Mouse (Mus musculus): ENCODE results near the gene Pnpla2. TPM values are rescaled to one million over a fixed set of nuclear protein-coding genes. Genes with fewer than 3 reads are reported as not detected.

The Pnpla2 gene
- total RNA-seq, 1 experiment from 2014 or later, result 19.7 TPM

GRCm38 (mm10) chr7:141495940-141496339 is 40.9 kb downstream of the Pnpla2 start:
- ATAC-seq (replicated peaks; ENCODE audit: insufficient number of reproducible peaks, low FRiP score, low TSS enrichment, poor library complexity, severe bottlenecking), result no peak

- no peak for ATAC-seq (replicated peaks; ENCODE audit: insufficient number of reproducible peaks, low FRiP score, low TSS enrichment, poor library complexity, severe bottlenecking)
Measured at GRCm38 (mm10) chr7:141497600-141497999, 42.6 kb downstream of the Pnpla2 start.

GRCm38 (mm10) chr7:141501820-141502555 is 47.0 kb downstream of the Pnpla2 start:
- no peak for ATAC-seq (replicated peaks; ENCODE audit: insufficient number of reproducible peaks, low FRiP score, low TSS enrichment, poor library complexity, severe bottlenecking)

- ATAC-seq (replicated peaks; ENCODE audit: insufficient number of reproducible peaks, low FRiP score, low TSS enrichment, poor library complexity, severe bottlenecking), result no peak
Measured at GRCm38 (mm10) chr7:141502556-141502905, 47.5 kb downstream of the Pnpla2 start.

- no peak for ATAC-seq (replicated peaks; ENCODE audit: insufficient number of reproducible peaks, low FRiP score, low TSS enrichment, poor library complexity, severe bottlenecking)
Measured at GRCm38 (mm10) chr7:141506278-141506677, 51.3 kb downstream of the Pnpla2 start.

- ATAC-seq (replicated peaks; ENCODE audit: insufficient number of reproducible peaks, low FRiP score, low TSS enrichment, poor library complexity, severe bottlenecking), result no peak
Measured at GRCm38 (mm10) chr7:141508160-141508559, 53.2 kb downstream of the Pnpla2 start.

- ATAC-seq (replicated peaks; ENCODE audit: insufficient number of reproducible peaks, low FRiP score, low TSS enrichment, poor library complexity, severe bottlenecking), result no peak
Measured at GRCm38 (mm10) chr7:141510196-141510595, 55.2 kb downstream of the Pnpla2 start.

Other genes starting within 250 kb of the Pnpla2 start
- gene Lmntd2, start 241.1 kb upstream of the Pnpla2 start, total RNA-seq (2017), result 1.6 TPM in 1 of 3 replicates, not detected in the others
- 1.4 to 11.5 TPM (median 1.9 TPM) in 3 replicates for gene Rassf7, start 239.3 kb upstream of the Pnpla2 start, total RNA-seq (2017)
- gene Phrf1, start 226.4 kb upstream of the Pnpla2 start, total RNA-seq (2017), result 51.4 to 90.4 TPM (median 72.9 TPM) in 3 replicates
- 76.2 to 126 TPM (median 78.7 TPM) in 3 replicates for gene Irf7, start 188.7 kb upstream of the Pnpla2 start, total RNA-seq (2017)
- not detected in 3 replicates for gene Cdhr5, start 178.4 kb upstream of the Pnpla2 start, total RNA-seq (2017)
- not detected in 3 replicates for gene Sct, start 176.1 kb upstream of the Pnpla2 start, total RNA-seq (2017)
- not detected in 3 replicates for gene Drd4, start 163.2 kb upstream of the Pnpla2 start, total RNA-seq (2017)
- gene Deaf1, start 127.5 kb upstream of the Pnpla2 start, total RNA-seq (2017), result 10.2 to 21.2 TPM (median 16.0 TPM) in 3 replicates
- gene Tmem80, start 127.5 kb upstream of the Pnpla2 start, total RNA-seq (2017), result 2.8 to 16.3 TPM (median 7.1 TPM) in 3 replicates
- gene Eps8l2, start 116.3 kb upstream of the Pnpla2 start, total RNA-seq (2017), result not detected in 3 replicates
- gene Taldo1, start 63.0 kb upstream of the Pnpla2 start, total RNA-seq (2017), result 548 to 1,201 TPM (median 1,116 TPM) in 3 replicates
- gene Gatd1, start 41.1 kb upstream of the Pnpla2 start, total RNA-seq (2017), result 11.4 to 15.3 TPM (median 14.6 TPM) in 3 replicates
- gene Cend1, start 25.7 kb upstream of the Pnpla2 start, total RNA-seq (2017), result not detected in 3 replicates
- gene Slc25a22, start 17.3 kb upstream of the Pnpla2 start, total RNA-seq (2017), result 6.2 to 14.8 TPM (median 7.4 TPM) in 3 replicates
- gene Pidd1, start 11.2 kb upstream of the Pnpla2 start, total RNA-seq (2017), result 4.5 to 5.9 TPM (median 4.8 TPM) in 3 replicates
- 2,770 to 3,796 TPM (median 2,928 TPM) in 3 replicates for gene Rplp2, start 7.8 kb upstream of the Pnpla2 start, total RNA-seq (2017)
- not detected in 3 replicates for gene Cracr2b, start 5.9 kb downstream of the Pnpla2 start, total RNA-seq (2017)
- 17.8 to 40.8 TPM (median 20.7 TPM) in 3 replicates for gene Cd151, start 12.2 kb downstream of the Pnpla2 start, total RNA-seq (2017)
- gene Polr2l, start 19.9 kb downstream of the Pnpla2 start, total RNA-seq (2017), result 14.0 to 22.2 TPM (median 14.6 TPM) in 3 replicates
- 0.95 TPM in 1 of 3 replicates, not detected in the others for gene Tspan4, start 20.0 kb downstream of the Pnpla2 start, total RNA-seq (2017)
- gene Chid1, start 84.7 kb downstream of the Pnpla2 start, total RNA-seq (2017), result 10.4 to 19.8 TPM (median 13.9 TPM) in 3 replicates
- gene Ap2a2, start 107.0 kb downstream of the Pnpla2 start, total RNA-seq (2017), result 39.0 to 52.7 TPM (median 48.6 TPM) in 3 replicates
- gene Muc6, start 200.1 kb downstream of the Pnpla2 start, total RNA-seq (2017), result 0.10 to 0.21 TPM in 2 of 3 replicates, not detected in the other
- gene Muc2, start 235.1 kb downstream of the Pnpla2 start, total RNA-seq (2017), result not detected in 3 replicates